9 mouse cellular contexts compared by ENCODE assay signal in the genomic region with DNA sequence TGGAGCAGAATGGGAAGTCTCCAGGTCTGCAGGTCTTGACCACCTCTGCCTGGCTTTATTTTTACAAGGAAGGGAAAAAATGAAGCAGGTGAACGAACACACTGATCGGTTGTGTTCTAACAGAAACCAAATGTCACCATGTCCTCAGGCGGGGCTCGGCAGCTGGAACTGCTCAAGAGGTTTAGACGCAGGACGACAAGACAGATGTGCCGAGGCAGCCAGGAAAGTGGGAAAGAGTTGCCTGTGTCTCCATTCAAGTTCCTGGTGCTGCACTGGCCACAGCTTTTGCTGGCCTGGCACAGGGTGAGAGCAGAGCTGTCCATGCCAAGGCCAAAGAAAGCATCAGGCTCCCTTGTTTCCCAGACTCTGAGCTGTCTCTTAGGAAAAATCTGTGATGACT.
DNase-seq lines count a peak whose midpoint lies in the region; ATAC-seq and TF ChIP-seq lines count a peak whose summit lies in the region.
"Had no signal": no experiment of that assay in that cellular context is flagged by ENCODE, and none has a peak within 500 bp of the region (broad histone marks: within the 10 kb centered on the region; RNA-seq: fewer than 3 reads in every experiment).

No protein-coding gene starts in this region.

- peak overlapping the region; percentile 15; the same call in 1 of the 2 replicates for H3K4me2 ChIP-seq in limb, embryonic 11.5 days (ENCODE audit: low read depth, severe bottlenecking)
- H3K4me2 ChIP-seq in stomach, embryonic 16.5 days (ENCODE audit: low read depth, low read length) = no peak overlapping the region

- peaks cover 41% of the 10 kb centered on the region for H3K4me1 ChIP-seq in cerebellum, adult 2 months (ENCODE audit: control insufficient read depth, insufficient read depth, low read length)
- H3K4me1 ChIP-seq in limb, embryonic 11.5 days (ENCODE audit: control insufficient read depth, insufficient read depth, low read length) = peaks cover 7% of the 10 kb centered on the region
- H3K4me1 ChIP-seq in stomach, embryonic 16.5 days (ENCODE audit: control insufficient read depth, insufficient read depth, low read length) = peaks cover 7% of the 10 kb centered on the region; the same call in 1 of the 2 replicates

- TF ChIP-seq POLR2A in cerebellum, adult 2 months (IDR thresholded peaks at IDR 0.05; ENCODE audit: borderline replicate concordance, insufficient read depth, low read length) = no peak

- WGBS in cerebellum, adult 2 months = 74% methylated on average over 7 of the region's 7 CpGs
- 6% methylated on average over 7 of the region's 7 CpGs for WGBS in limb, embryonic 11.5 days
- 39% methylated on average over 7 of the region's 7 CpGs for WGBS in stomach, embryonic 16.5 days

- DNase-seq in cerebellum, postnatal 25 days = peak; percentile 38 to 54
- no peak for DNase-seq in cerebellum, adult 2 months
- peak; percentile 46 to 51 for DNase-seq in right cerebral cortex, postnatal 10 days (ENCODE audit: low spot score in 2 of 2)
- DNase-seq in right cerebral cortex, postnatal 4 days = no peak
- DNase-seq in limb, embryonic 11.5 days (ENCODE audit: low spot score) = peak; percentile 84
- no peak for DNase-seq in thymus, adult 18-20 months
- DNase-seq in layer of hippocampus, adult 9-11 months = no peak

- no peaks in the 10 kb centered on the region for H3K9me3 ChIP-seq in limb, embryonic 11.5 days (ENCODE audit: control insufficient read depth, low read length)
- H3K9me3 ChIP-seq in stomach, embryonic 16.5 days (replicated peaks; ENCODE audit: control insufficient read depth, low read length) = no peaks in the 10 kb centered on the region

- no peaks in the 10 kb centered on the region for H3K36me3 ChIP-seq in limb, embryonic 11.5 days (ENCODE audit: control insufficient read depth, insufficient read depth, low read length)
- no peaks in the 10 kb centered on the region for H3K36me3 ChIP-seq in stomach, embryonic 16.5 days (ENCODE audit: control insufficient read depth, insufficient read depth, low read length)

- TF ChIP-seq CTCF in cerebellum, adult 2 months (IDR thresholded peaks at IDR 0.05; ENCODE audit: borderline replicate concordance, insufficient read depth, low read depth, low read length) = no peak

- H3K27ac ChIP-seq in cerebellum, adult 2 months (ENCODE audit: insufficient read depth, low read length) = no peak overlapping the region
- no peak overlapping the region; the same call in 1 of the 2 replicates for H3K27ac ChIP-seq in limb, embryonic 11.5 days (replicated peaks; ENCODE audit: low read depth, low read length)
- H3K27ac ChIP-seq in stomach, embryonic 16.5 days (ENCODE audit: low read length) = peak overlapping the region; percentile 62

- no peaks in the 10 kb centered on the region for H3K27me3 ChIP-seq in cerebellum, adult 2 months (ENCODE audit: control insufficient read depth, insufficient read depth, low read length)
- no peaks in the 10 kb centered on the region for H3K27me3 ChIP-seq in limb, embryonic 11.5 days (ENCODE audit: control insufficient read depth, insufficient read depth, low read length)
- H3K27me3 ChIP-seq in stomach, embryonic 16.5 days (ENCODE audit: control insufficient read depth, insufficient read depth, low read length) = no peaks in the 10 kb centered on the region

- peak; percentile 73; the same call in 1 of the 2 replicates for ATAC-seq in limb, embryonic 11.5 days (ENCODE audit: insufficient number of reproducible peaks, low FRiP score, low TSS enrichment, low read depth)
- no peak for ATAC-seq in stomach, embryonic 16.5 days (ENCODE audit: insufficient read depth, low FRiP score)

- no peak overlapping the region for H3K9ac ChIP-seq in limb, embryonic 11.5 days (ENCODE audit: low read length)
- no peak overlapping the region for H3K9ac ChIP-seq in stomach, embryonic 16.5 days (ENCODE audit: low read length)

- no peak overlapping the region for H3K4me3 ChIP-seq in cerebellum, adult 2 months (replicated peaks; ENCODE audit: insufficient read depth, low read depth, low read length)
- H3K4me3 ChIP-seq in limb, embryonic 11.5 days (ENCODE audit: low read depth, low read length) = no peak overlapping the region
- no peak overlapping the region for H3K4me3 ChIP-seq in stomach, embryonic 16.5 days (replicated peaks; ENCODE audit: low read length)
- H3K4me3 ChIP-seq: erythroblast, embryonic 14.5 days had no signal

Comparison
In these comparisons a context has a peak if more than half of its experiments do, and no peak if none do; other contexts are left out.
1. DNase-seq: peak in cerebellum, postnatal 25 days (2 of 2), right cerebral cortex, postnatal 10 days (2 of 2) and limb, embryonic 11.5 days (single experiment); none in cerebellum, adult 2 months (0 of 2), right cerebral cortex, postnatal 4 days (single experiment), thymus, adult 18-20 months (0 of 2) and layer of hippocampus, adult 9-11 months (single experiment).